Mouse (Mus musculus): ENCODE data around the gene Swt1. TPM values are rescaled to one million over a fixed set of nuclear protein-coding genes. Genes with fewer than 3 reads are reported as not detected.

The Swt1 gene
- polyA plus RNA-seq, 1 experiment from 2014 or later = 27.6 TPM

DNA sequence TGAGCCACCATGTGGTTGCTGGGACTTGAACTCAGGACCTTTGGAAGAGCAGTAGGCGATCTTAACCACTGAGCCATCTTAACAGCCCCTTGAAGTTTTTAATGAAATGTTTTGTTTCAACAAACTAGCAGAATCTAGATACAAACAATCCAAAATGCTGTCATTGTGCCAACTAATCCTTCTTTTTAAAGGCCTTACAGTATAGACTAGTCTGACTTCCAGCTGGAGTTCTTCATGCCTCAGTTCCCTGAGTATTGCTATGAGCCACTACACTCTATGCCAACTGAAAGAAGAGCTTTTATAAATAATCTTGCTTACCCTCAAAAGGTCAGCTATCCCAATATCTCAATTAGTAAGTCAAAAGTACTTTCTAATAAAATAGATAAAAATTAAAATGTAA lies 55.4 kb downstream of the Swt1 start:
- H3K4me1 ChIP-seq (ENCODE audit: control insufficient read depth, insufficient read depth, low read length) = no peaks in the 10 kb centered on the region
- H3K27me3 ChIP-seq (ENCODE audit: control insufficient read depth, insufficient read depth, low read length) = no peaks in the 10 kb centered on the region
- no peak overlapping the region for H3K27ac ChIP-seq (ENCODE audit: low read depth, low read length)
- H3K4me2 ChIP-seq (replicated peaks; ENCODE audit: low read depth, low read length) = no peak overlapping the region
- H3K4me3 ChIP-seq (ENCODE audit: low read length) = no peak overlapping the region
- 94% methylated on average over 1 of the region's 1 CpGs for WGBS
- H3K9me3 ChIP-seq (ENCODE audit: control insufficient read depth, low read length) = no peaks in the 10 kb centered on the region
- ATAC-seq (ENCODE audit: low FRiP score, low TSS enrichment) = no peak
- no peak overlapping the region for H3K9ac ChIP-seq (ENCODE audit: low read depth, low read length)
- H3K36me3 ChIP-seq (ENCODE audit: control insufficient read depth, insufficient read depth, low read length) = peaks cover 23% of the 10 kb centered on the region

DNA sequence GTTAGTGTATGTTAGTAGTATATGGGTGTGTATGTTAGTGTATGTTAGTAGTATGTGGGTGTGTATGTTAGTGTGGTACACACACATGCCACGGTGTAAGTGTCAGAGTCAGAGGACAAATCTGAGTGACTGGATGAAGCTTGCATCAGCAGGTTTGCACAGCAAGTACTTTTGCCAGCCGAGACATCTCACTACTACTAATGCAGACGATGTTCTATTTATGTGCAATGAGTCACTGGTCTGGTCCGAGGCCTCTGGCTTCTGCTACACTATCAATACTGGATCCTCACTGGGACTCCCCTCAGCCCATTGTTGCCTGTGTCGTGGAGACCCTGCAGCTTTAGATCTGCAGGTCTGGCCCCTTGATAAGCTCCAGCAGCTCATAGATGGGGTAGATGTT lies 56.7 kb downstream of the Swt1 start:
- Histone ChIP-seq H3K4me2 (replicated peaks; ENCODE audit: low read depth, low read length) (no peak overlapping the region), H3K27ac (ENCODE audit: low read depth, low read length) (no peak overlapping the region), H3K9me3 (ENCODE audit: control insufficient read depth, low read length) (no peaks in the 10 kb centered on the region), H3K36me3 (ENCODE audit: control insufficient read depth, insufficient read depth, low read length) (peaks cover 28% of the 10 kb centered on the region), H3K4me3 (ENCODE audit: low read length) (no peak overlapping the region), H3K27me3 (ENCODE audit: control insufficient read depth, insufficient read depth, low read length) (no peaks in the 10 kb centered on the region), H3K9ac (ENCODE audit: low read depth, low read length) (no peak overlapping the region), H3K4me1 (ENCODE audit: control insufficient read depth, insufficient read depth, low read length) (no peaks in the 10 kb centered on the region)
- WGBS = 79% methylated on average over 5 of the region's 5 CpGs
- no peak for ATAC-seq (ENCODE audit: low FRiP score, low TSS enrichment)

DNA sequence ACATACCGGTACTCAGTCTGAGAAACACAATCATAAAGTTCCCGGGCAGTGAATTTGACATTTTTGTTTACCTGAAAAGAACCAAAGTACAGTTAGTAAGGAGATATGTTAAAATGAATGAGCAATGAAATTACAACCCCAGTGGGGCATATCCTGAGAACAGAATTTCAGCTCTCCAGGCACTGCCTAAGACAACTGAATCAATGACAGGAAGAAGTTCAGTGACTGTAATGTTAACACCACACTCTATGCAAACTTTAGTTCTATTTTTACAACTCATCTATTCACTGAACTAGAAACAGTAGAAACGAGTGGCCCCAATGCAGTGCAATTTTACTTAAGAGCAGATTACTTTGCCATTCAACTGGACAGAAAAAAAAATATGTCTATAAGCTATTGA lies 57.7 kb downstream of the Swt1 start:
- Histone ChIP-seq H3K4me1 (ENCODE audit: control insufficient read depth, insufficient read depth, low read length) (no peaks in the 10 kb centered on the region), H3K27me3 (ENCODE audit: control insufficient read depth, insufficient read depth, low read length) (no peaks in the 10 kb centered on the region), H3K4me2 (replicated peaks; ENCODE audit: low read depth, low read length) (no peak overlapping the region), H3K27ac (ENCODE audit: low read depth, low read length) (no peak overlapping the region), H3K9ac (ENCODE audit: low read depth, low read length) (no peak overlapping the region), H3K4me3 (ENCODE audit: low read length) (no peak overlapping the region), H3K36me3 (ENCODE audit: control insufficient read depth, insufficient read depth, low read length) (peaks cover 37% of the 10 kb centered on the region), H3K9me3 (ENCODE audit: control insufficient read depth, low read length) (no peaks in the 10 kb centered on the region)
- WGBS = 82% methylated on average over 3 of the region's 3 CpGs
- no peak for ATAC-seq (ENCODE audit: low FRiP score, low TSS enrichment)

DNA sequence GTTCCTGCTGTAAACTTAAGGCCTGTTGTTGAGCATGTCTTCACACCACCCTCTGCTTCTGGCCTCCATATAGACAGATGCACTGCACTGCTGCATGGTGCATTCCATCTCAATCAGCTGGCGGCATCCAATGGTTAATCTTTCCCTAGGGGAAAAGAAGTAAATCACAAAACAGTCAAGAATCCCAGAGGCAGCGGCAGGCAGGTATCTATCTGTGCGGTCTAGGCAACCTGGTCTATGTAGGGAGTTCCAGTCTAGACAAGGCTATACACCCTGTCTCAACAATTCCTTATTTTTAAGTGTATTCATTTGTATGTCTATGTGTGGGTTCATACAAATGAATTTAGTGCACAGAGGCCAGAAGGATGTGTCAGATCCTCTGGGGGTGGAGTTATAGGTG lies 59.8 kb downstream of the Swt1 start:
- no peak for ATAC-seq (ENCODE audit: low FRiP score, low TSS enrichment)
- Histone ChIP-seq H3K9ac (ENCODE audit: low read depth, low read length) (no peak overlapping the region), H3K27ac (ENCODE audit: low read depth, low read length) (no peak overlapping the region), H3K36me3 (ENCODE audit: control insufficient read depth, insufficient read depth, low read length) (peaks cover 58% of the 10 kb centered on the region), H3K4me3 (ENCODE audit: low read length) (no peak overlapping the region), H3K4me2 (replicated peaks; ENCODE audit: low read depth, low read length) (no peak overlapping the region), H3K27me3 (ENCODE audit: control insufficient read depth, insufficient read depth, low read length) (no peaks in the 10 kb centered on the region), H3K9me3 (ENCODE audit: control insufficient read depth, low read length) (no peaks in the 10 kb centered on the region), H3K4me1 (ENCODE audit: control insufficient read depth, insufficient read depth, low read length) (no peaks in the 10 kb centered on the region)
- 90% methylated on average over 3 of the region's 3 CpGs for WGBS

DNA sequence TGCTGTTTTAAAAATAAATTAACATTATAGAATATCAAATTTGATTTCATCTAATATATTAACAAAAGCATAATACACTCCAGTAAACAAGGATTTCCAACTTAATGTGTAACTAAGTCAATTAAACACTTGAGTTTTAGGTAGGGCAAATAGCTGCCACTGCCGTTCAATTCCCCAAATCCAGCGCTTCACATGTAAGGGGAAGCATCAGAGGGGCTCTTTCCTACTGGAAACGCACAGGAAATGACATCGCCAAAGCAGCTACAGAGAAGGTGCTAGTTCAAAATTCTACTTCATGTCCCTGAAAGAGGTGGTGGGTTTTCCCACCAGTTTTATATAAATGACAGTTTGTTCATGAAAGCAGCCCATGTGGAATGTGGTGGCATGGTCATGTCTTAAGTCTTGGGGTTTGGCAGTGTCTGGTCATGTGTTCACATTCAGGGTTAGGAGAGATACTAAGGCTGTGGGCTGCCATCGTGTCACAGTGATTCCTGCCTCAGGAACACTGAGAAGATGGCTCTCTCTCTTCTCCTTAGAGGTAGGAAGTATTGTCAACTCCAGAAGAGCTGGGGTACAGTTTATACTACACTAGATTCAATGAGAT lies 60.4 kb downstream of the Swt1 start:
- no peak for ATAC-seq (ENCODE audit: low FRiP score, low TSS enrichment)
- Histone ChIP-seq H3K4me3 (ENCODE audit: low read length) (no peak overlapping the region), H3K4me2 (replicated peaks; ENCODE audit: low read depth, low read length) (no peak overlapping the region), H3K27ac (ENCODE audit: low read depth, low read length) (no peak overlapping the region), H3K36me3 (ENCODE audit: control insufficient read depth, insufficient read depth, low read length) (peaks cover 64% of the 10 kb centered on the region), H3K27me3 (ENCODE audit: control insufficient read depth, insufficient read depth, low read length) (no peaks in the 10 kb centered on the region), H3K9ac (ENCODE audit: low read depth, low read length) (no peak overlapping the region), H3K4me1 (ENCODE audit: control insufficient read depth, insufficient read depth, low read length) (no peaks in the 10 kb centered on the region), H3K9me3 (ENCODE audit: control insufficient read depth, low read length) (no peaks in the 10 kb centered on the region)
- WGBS = 90% methylated on average over 5 of the region's 5 CpGs

DNA sequence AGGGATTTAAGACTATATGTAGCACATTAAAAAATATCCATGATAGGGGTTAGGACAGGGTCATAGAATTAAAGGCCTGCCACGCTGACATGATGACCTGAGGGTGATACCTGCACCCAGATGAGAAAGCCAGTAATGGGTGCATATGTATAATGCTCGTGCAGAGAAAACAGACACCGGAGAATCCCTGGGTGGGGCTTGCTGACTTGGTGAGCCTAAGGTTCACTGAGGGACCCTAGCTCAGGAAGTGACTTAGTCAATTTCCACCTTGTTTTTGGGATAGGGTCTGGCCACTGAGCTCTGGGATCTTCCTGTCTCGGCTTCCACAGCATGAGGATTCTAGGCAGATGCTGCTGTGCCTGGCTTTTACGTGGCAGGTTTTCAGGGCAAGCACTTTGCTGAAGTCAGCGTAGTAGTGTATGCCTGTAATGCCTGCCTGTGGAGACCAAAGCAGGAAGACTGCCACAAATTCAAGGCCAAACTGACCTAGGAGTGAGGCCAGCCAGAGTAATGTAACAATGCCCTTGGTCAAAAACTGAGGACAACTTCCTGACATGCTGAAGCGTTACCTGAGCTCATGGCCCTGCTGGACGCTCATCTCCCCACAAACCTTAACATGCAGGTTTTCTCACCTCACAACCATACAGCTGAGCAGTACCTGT lies 61.2 kb downstream of the Swt1 start:
- H3K36me3 ChIP-seq (ENCODE audit: control insufficient read depth, insufficient read depth, low read length) = peaks cover 72% of the 10 kb centered on the region
- 89% methylated on average over 8 of the region's 8 CpGs for WGBS
- no peak overlapping the region for H3K9ac ChIP-seq (ENCODE audit: low read depth, low read length)
- H3K4me2 ChIP-seq (replicated peaks; ENCODE audit: low read depth, low read length) = no peak overlapping the region
- H3K9me3 ChIP-seq (ENCODE audit: control insufficient read depth, low read length) = no peaks in the 10 kb centered on the region
- H3K4me1 ChIP-seq (ENCODE audit: control insufficient read depth, insufficient read depth, low read length) = no peaks in the 10 kb centered on the region
- no peak overlapping the region for H3K4me3 ChIP-seq (ENCODE audit: low read length)
- no peaks in the 10 kb centered on the region for H3K27me3 ChIP-seq (ENCODE audit: control insufficient read depth, insufficient read depth, low read length)
- ATAC-seq (ENCODE audit: low FRiP score, low TSS enrichment) = 0 out of 2 replicates have a peak, but pooled peaks have one; percentile 9
- no peak overlapping the region for H3K27ac ChIP-seq (ENCODE audit: low read depth, low read length)

- no peak for ATAC-seq (ENCODE audit: low FRiP score, low TSS enrichment)
- no peak overlapping the region for H3K9ac ChIP-seq (ENCODE audit: low read depth, low read length)
- 92% methylated on average over 3 of the region's 3 CpGs for WGBS
- peaks cover 99% of the 10 kb centered on the region for H3K36me3 ChIP-seq (ENCODE audit: control insufficient read depth, insufficient read depth, low read length)
- no peak overlapping the region for H3K27ac ChIP-seq (ENCODE audit: low read depth, low read length)
- H3K9me3 ChIP-seq (ENCODE audit: control insufficient read depth, low read length) = no peaks in the 10 kb centered on the region
- H3K4me2 ChIP-seq (replicated peaks; ENCODE audit: low read depth, low read length) = no peak overlapping the region
- no peaks in the 10 kb centered on the region for H3K4me1 ChIP-seq (ENCODE audit: control insufficient read depth, insufficient read depth, low read length)
- H3K4me3 ChIP-seq (ENCODE audit: low read length) = no peak overlapping the region
- H3K27me3 ChIP-seq (ENCODE audit: control insufficient read depth, insufficient read depth, low read length) = no peaks in the 10 kb centered on the region
Measured at GRCm38 (mm10) chr1:151359374-151359773, 68.9 kb downstream of the Swt1 start.

- H3K4me2 ChIP-seq (replicated peaks; ENCODE audit: low read depth, low read length) = no peak overlapping the region
- no peak overlapping the region for H3K4me3 ChIP-seq (ENCODE audit: low read length)
- no peaks in the 10 kb centered on the region for H3K4me1 ChIP-seq (ENCODE audit: control insufficient read depth, insufficient read depth, low read length)
- no peak for ATAC-seq (ENCODE audit: low FRiP score, low TSS enrichment)
- no peak overlapping the region for H3K27ac ChIP-seq (ENCODE audit: low read depth, low read length)
- peaks cover 98% of the 10 kb centered on the region for H3K36me3 ChIP-seq (ENCODE audit: control insufficient read depth, insufficient read depth, low read length)
- H3K9me3 ChIP-seq (ENCODE audit: control insufficient read depth, low read length) = no peaks in the 10 kb centered on the region
- H3K27me3 ChIP-seq (ENCODE audit: control insufficient read depth, insufficient read depth, low read length) = no peaks in the 10 kb centered on the region
- H3K9ac ChIP-seq (ENCODE audit: low read depth, low read length) = no peak overlapping the region
- WGBS = 93% methylated on average over 5 of the region's 5 CpGs
Measured at GRCm38 (mm10) chr1:151355994-151356393, 72.3 kb downstream of the Swt1 start.

DNA sequence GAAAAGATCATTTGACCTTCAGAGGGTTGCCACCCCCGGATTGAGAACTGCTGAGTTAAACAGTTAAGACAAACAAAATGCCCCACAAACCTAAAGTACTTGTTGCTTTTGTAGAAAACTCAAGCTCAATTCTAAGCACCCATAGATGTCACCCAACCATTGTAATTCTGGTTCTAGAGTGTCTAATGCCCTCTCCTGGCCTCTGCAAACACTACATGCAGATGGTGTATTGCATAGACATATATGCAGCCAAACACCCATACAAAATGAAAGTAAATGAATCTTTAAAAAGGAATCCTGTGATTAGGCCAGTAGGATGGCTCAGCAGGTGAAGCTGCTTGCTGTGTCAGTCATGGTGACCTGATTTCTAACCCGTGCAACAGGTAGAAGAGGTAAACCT lies 75.3 kb downstream of the Swt1 start:
- no peaks in the 10 kb centered on the region for H3K4me1 ChIP-seq (ENCODE audit: control insufficient read depth, insufficient read depth, low read length)
- peaks cover 84% of the 10 kb centered on the region for H3K36me3 ChIP-seq (ENCODE audit: control insufficient read depth, insufficient read depth, low read length)
- no peaks in the 10 kb centered on the region for H3K9me3 ChIP-seq (ENCODE audit: control insufficient read depth, low read length)
- ATAC-seq (ENCODE audit: low FRiP score, low TSS enrichment) = no peak
- H3K4me3 ChIP-seq (ENCODE audit: low read length) = no peak overlapping the region
- no peak overlapping the region for H3K27ac ChIP-seq (ENCODE audit: low read depth, low read length)
- no peak overlapping the region for H3K9ac ChIP-seq (ENCODE audit: low read depth, low read length)
- H3K27me3 ChIP-seq (ENCODE audit: control insufficient read depth, insufficient read depth, low read length) = no peaks in the 10 kb centered on the region
- WGBS = 87% methylated on average over 2 of the region's 2 CpGs
- no peak overlapping the region for H3K4me2 ChIP-seq (replicated peaks; ENCODE audit: low read depth, low read length)
